Comparison of ENCODE assay signal across 22 mouse cellular contexts in genomic region chr9:83681661-83682655, GRCm38 (mm10).
DNase-seq lines count a peak whose midpoint lies in the region; ATAC-seq and TF ChIP-seq lines count a peak whose summit lies in the region.
"Had no signal": no experiment of that assay in that cellular context is flagged by ENCODE, and none has a peak within 500 bp of the region (broad histone marks: within the 10 kb centered on the region; RNA-seq: fewer than 3 reads in every experiment).

No protein-coding gene starts in this region.

- no peak overlapping the region for H3K27ac ChIP-seq in embryonic facial prominence, embryonic 14.5 days (replicated peaks; ENCODE audit: low read depth, low read length)
- no peak overlapping the region for H3K27ac ChIP-seq in embryonic facial prominence, embryonic 10.5 days (replicated peaks)
- no peak overlapping the region for H3K27ac ChIP-seq in liver, adult 2 months (replicated peaks; ENCODE audit: insufficient read depth, low read depth, low read length)
- H3K27ac ChIP-seq in stomach, embryonic 15.5 days, result no peak overlapping the region
- H3K27ac ChIP-seq: heart, embryonic 13.5 days; hindbrain, embryonic 15.5 days; liver, embryonic 13.5 days; midbrain, embryonic 13.5 days had no signal

- WGBS in embryonic facial prominence, embryonic 14.5 days, result 67% methylated on average over 12 of the region's 12 CpGs
- WGBS in embryonic facial prominence, embryonic 10.5 days, result 79% methylated on average over 12 of the region's 12 CpGs
- 65% methylated on average over 12 of the region's 12 CpGs for WGBS in liver, adult 2 months
- 60% methylated on average over 12 of the region's 12 CpGs for WGBS in stomach, embryonic 15.5 days

- H3K27me3 ChIP-seq in embryonic facial prominence, embryonic 14.5 days (replicated peaks; ENCODE audit: control insufficient read depth, insufficient read depth, low read length), result no peaks in the 10 kb centered on the region; the same call in 1 of the 2 replicates
- peaks cover 3% of the 10 kb centered on the region; the same call in 1 of the 2 replicates for H3K27me3 ChIP-seq in embryonic facial prominence, embryonic 10.5 days (replicated peaks; ENCODE audit: low read depth, poor library complexity, severe bottlenecking)
- peaks cover 3% of the 10 kb centered on the region; the same call in 1 of the 2 replicates for H3K27me3 ChIP-seq in liver, adult 2 months (ENCODE audit: control insufficient read depth, insufficient read depth, low read length)
- 0 out of 2 replicates have a peak, but pooled peaks cover 4% of the 10 kb centered on the region for H3K27me3 ChIP-seq in stomach, embryonic 15.5 days (replicated peaks)
- H3K27me3 ChIP-seq: heart, embryonic 13.5 days; hindbrain, embryonic 15.5 days; midbrain, embryonic 13.5 days had no signal

- no peak overlapping the region for H3K4me2 ChIP-seq in embryonic facial prominence, embryonic 14.5 days (ENCODE audit: low read depth, low read length)
- H3K4me2 ChIP-seq in stomach, embryonic 15.5 days, result no peak overlapping the region
- H3K4me2 ChIP-seq: heart, embryonic 13.5 days; hindbrain, embryonic 15.5 days; liver, embryonic 13.5 days; midbrain, embryonic 13.5 days had no signal

- TF ChIP-seq POLR2A in liver, adult 2 months (IDR thresholded peaks at IDR 0.05; ENCODE audit: extremely low read depth, insufficient read depth, low read length), result no peak

- no peak overlapping the region for H3K9ac ChIP-seq in embryonic facial prominence, embryonic 14.5 days (ENCODE audit: low read depth, low read length)
- H3K9ac ChIP-seq in liver, adult 2 months (ENCODE audit: low read depth, low read length), result no peak overlapping the region
- no peak overlapping the region for H3K9ac ChIP-seq in stomach, embryonic 15.5 days
- H3K9ac ChIP-seq: forebrain, postnatal 0 days; heart, embryonic 13.5 days; hindbrain, embryonic 15.5 days; liver, embryonic 13.5 days; midbrain, embryonic 13.5 days had no signal

- no peak overlapping the region for H3K4me3 ChIP-seq in embryonic facial prominence, embryonic 14.5 days (ENCODE audit: low read depth, low read length)
- H3K4me3 ChIP-seq in embryonic facial prominence, embryonic 10.5 days, result no peak overlapping the region
- no peak overlapping the region for H3K4me3 ChIP-seq in liver, adult 2 months (ENCODE audit: insufficient read depth, low read depth, low read length)
- H3K4me3 ChIP-seq in stomach, embryonic 15.5 days (replicated peaks), result no peak overlapping the region
- H3K4me3 ChIP-seq: erythroblast, embryonic 14.5 days; heart, embryonic 13.5 days; hindbrain, embryonic 15.5 days; liver, embryonic 13.5 days; midbrain, embryonic 13.5 days; myocyte had no signal

- H3K4me1 ChIP-seq in embryonic facial prominence, embryonic 14.5 days (ENCODE audit: control insufficient read depth, insufficient read depth, low read length), result peaks cover 8% of the 10 kb centered on the region; the same call in 1 of the 2 replicates
- H3K4me1 ChIP-seq in embryonic facial prominence, embryonic 10.5 days, result peaks cover 32% of the 10 kb centered on the region
- H3K4me1 ChIP-seq in liver, adult 2 months (ENCODE audit: control insufficient read depth, insufficient read depth, low read length), result no peaks in the 10 kb centered on the region
- H3K4me1 ChIP-seq in stomach, embryonic 15.5 days, result peaks cover 7% of the 10 kb centered on the region; the same call in 1 of the 2 replicates
- H3K4me1 ChIP-seq: liver, embryonic 13.5 days had no signal

- no peak for TF ChIP-seq CTCF in liver, adult 2 months (IDR thresholded peaks at IDR 0.05; ENCODE audit: low read depth, low read length)

- no peaks in the 10 kb centered on the region for H3K36me3 ChIP-seq in embryonic facial prominence, embryonic 14.5 days (ENCODE audit: control insufficient read depth, insufficient read depth, low read length)
- no peaks in the 10 kb centered on the region for H3K36me3 ChIP-seq in embryonic facial prominence, embryonic 10.5 days (replicated peaks)
- no peaks in the 10 kb centered on the region for H3K36me3 ChIP-seq in liver, adult 2 months (ENCODE audit: control insufficient read depth, insufficient read depth, low read length)
- H3K36me3 ChIP-seq in stomach, embryonic 15.5 days, result no peaks in the 10 kb centered on the region
- H3K36me3 ChIP-seq: heart, embryonic 13.5 days; hindbrain, embryonic 15.5 days; liver, embryonic 13.5 days; midbrain, embryonic 13.5 days had no signal

- ATAC-seq in embryonic facial prominence, embryonic 14.5 days (ENCODE audit: low read depth), result peak; percentile 48; the same call in 1 of the 2 replicates
- 0 out of 2 replicates have a peak, but pooled peaks have one; percentile 22 for ATAC-seq in stomach, embryonic 15.5 days (ENCODE audit: insufficient read depth, low FRiP score, low read depth)
- ATAC-seq: forebrain, postnatal 0 days; midbrain, embryonic 13.5 days had no signal

- H3K9me3 ChIP-seq in embryonic facial prominence, embryonic 14.5 days (ENCODE audit: control insufficient read depth, low read length), result no peaks in the 10 kb centered on the region
- H3K9me3 ChIP-seq in embryonic facial prominence, embryonic 10.5 days, result no peaks in the 10 kb centered on the region
- no peaks in the 10 kb centered on the region for H3K9me3 ChIP-seq in stomach, embryonic 15.5 days
- H3K9me3 ChIP-seq: heart, embryonic 13.5 days; hindbrain, embryonic 15.5 days; liver, embryonic 13.5 days; midbrain, embryonic 13.5 days had no signal

- DNase-seq in embryonic facial prominence, embryonic 14.5 days (ENCODE audit: low spot score), result no peak
- no peak for DNase-seq in embryonic facial prominence, embryonic 10.5 days (ENCODE audit: low spot score)
- DNase-seq in liver, adult 2 months (ENCODE audit: extremely low read depth, low read depth, low spot score), result peak; percentile 13
- DNase-seq in liver, result no peak
- peak; percentile 37 for DNase-seq in testis, postnatal 10 days (ENCODE audit: low spot score)
- no peak for DNase-seq in testis, postnatal 14 days (ENCODE audit: low spot score)
- DNase-seq in frontal cortex, postnatal 25 days (ENCODE audit: low spot score in 2 of 2), result no peak
- DNase-seq: cerebellum, adult 2 months; forebrain, postnatal 0 days; heart, adult 18-20 months; heart, postnatal 36 days; kidney, adult 2 months; kidney, postnatal 14 days; liver, embryonic 13.5 days; right cerebral cortex, postnatal 25 days; thymus, adult 2 months had no signal

- H3K79me2 ChIP-seq in liver, adult 2 months (ENCODE audit: control insufficient read depth, insufficient read depth, low read length), result no peaks in the 10 kb centered on the region

Comparison
In these comparisons a context has a peak if more than half of its experiments do, and no peak if none do; other contexts are left out.
1. DNase-seq: peak in liver, adult 2 months (single experiment) and testis, postnatal 10 days (single experiment); none in embryonic facial prominence, embryonic 14.5 days (single experiment), embryonic facial prominence, embryonic 10.5 days (single experiment), liver (single experiment), testis, postnatal 14 days (single experiment) and frontal cortex, postnatal 25 days (0 of 2).